Mouse (Mus musculus) kidney, postnatal 36 days (tissue): ENCODE results near the gene Hydin.
A peak's percentile ranks its signal among the peaks of the same experiment; 100 is the strongest.
"Not testable (repeated sequence)": the region's sequence is repeated elsewhere in the genome, so short reads cannot be mapped to it uniquely, and the experiment has no call there.

ENCODE experiments used
- DNase-seq, 2 experiments: peaks; one replicate each; pipeline ENCODE4 v3.0.0; 2021 to 2022; ENCODE audit warnings: mixed read lengths in 2 of 2

Hydin gene

DNA sequence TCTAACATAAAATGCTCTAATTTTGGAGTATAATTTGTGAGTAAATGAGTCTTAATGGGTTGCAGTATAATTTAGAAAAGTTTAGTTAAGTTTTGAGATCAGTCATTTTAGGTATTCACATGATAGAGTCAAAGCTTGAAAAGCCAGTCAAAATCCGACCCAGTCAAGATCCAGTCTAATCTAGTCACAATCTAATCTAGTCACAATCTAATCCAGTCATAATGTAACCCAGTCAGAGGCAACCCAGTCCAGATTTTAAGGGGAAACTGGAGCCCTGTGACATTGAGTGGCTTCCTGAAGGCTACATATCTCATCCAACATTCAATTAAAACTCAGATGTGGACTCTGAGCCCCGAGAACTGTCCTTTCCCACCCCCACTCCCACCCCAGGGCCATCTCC, 72.7 kb downstream of the Hydin start:
- no peak for DNase-seq

DNA sequence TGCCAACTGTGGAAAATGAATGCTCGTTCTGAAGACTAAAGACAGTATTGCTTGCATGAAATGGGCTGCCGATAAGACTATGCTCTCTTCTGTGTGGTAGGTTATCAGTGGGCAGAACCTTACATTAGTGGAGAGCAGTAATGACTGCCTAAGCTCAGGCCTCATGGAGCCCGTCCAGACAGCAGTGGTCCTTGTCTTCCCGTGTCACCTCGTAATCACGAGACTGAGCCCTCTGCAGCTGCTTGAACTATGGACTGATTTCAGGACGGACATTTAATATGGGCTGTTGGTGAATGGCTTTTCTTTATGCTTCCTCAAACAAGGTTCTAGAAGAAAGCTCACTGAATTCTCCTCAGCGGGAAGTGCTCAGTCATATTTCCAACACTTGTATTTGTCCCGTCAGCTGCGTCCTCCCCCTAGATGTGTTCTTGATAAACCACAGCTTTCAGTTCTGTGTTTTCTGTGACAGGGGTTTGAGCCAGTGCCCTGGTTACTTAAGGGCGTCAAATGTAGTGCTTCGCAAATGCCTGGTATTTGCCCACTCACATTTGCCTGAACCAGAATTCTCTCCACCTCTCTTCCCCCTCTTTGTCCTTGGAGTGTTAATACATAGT, 73.4 kb downstream of the Hydin start:
- no peak for DNase-seq

- no peak for DNase-seq
Measured at GRCm38 (mm10) chr8:110345697-110346394, 79.1 kb downstream of the Hydin start.

DNA sequence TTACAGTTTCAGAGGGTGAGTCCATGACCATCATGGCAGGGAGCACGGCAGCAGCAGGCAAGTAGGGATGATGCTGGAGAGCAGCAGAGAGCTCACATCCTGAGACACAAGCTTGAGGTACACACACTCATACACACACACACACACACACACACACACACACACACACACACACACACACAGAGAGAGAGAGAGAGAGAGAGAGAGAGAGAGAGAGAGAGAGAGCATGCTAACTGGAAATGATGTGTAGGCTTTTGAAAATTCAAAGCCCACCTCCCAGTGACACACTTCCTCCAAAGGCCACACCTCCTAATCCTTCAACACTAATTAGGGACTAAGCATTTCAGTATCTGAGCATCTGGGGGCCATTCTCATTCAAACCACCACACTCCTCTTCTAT, 80.1 kb downstream of the Hydin start:
- no peak for DNase-seq

DNA sequence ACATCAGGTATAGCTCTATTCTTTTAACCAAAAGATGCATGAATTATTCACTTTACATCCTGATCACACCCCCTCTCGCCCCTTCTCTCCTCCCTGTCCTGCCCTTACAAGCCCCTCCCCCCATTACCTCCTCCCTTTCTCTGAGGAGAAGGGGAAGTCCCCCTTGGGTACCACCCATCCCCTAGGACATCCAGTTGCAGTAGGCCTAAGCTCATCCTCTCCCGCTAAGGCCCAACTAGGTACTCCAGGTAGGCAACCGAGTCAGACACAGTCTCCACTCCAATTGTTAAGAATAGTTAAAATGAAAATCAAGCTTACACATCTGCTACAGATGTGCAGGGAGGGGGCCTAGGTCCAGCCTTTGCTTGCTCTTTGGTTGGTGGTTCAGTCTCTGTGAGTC, 83.9 kb downstream of the Hydin start:
- no peak for DNase-seq

- DNase-seq = no peak
Measured at GRCm38 (mm10) chr8:110351909-110352308, 85.1 kb downstream of the Hydin start.

GRCm38 (mm10) chr8:110362975-110363374, 96.2 kb downstream of the Hydin start:
- DNase-seq = no peak

- DNase-seq = no peak
Measured at GRCm38 (mm10) chr8:110372836-110373235, 106.1 kb downstream of the Hydin start.

DNA sequence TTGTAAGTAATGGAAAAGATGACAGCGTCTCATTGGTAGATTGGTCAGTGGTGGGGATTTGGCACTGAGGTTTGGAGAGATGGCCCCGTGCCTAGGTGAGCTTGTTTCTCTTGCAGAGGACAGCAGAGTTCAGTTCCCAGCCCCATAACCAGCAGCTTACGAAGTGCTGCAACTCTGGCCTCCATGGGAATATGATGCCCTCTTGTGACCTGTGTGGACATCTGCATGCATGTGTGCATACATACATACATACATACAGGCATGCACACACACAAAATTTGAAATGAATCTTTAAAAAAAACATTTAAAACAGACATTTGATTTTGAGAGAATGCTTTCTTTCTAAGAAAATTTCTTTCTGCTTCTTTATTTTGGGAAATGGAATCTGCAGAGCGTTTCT, 106.9 kb downstream of the Hydin start:
- no peak for DNase-seq

DNA sequence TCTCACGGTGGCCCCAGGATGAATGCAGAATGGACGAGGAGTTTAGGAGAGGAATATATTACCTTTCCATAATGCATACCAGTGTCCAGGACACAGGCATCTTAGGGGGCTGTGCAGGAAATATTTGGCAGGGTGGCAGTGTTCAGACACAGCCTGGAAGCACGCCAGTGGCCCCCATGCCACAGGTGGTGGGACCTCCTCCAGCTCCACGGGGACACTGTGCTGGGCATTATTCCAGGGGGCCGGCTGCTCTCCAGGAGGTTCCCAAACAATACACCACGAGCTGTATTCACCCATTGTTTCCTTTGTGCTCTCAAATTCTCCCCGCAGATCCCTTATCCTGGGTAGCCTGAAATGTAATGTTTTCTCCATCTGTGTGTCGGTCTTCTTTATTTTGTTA, 116.0 kb downstream of the Hydin start:
- no peak for DNase-seq

- not testable (repeated sequence) for DNase-seq
Measured at GRCm38 (mm10) chr8:110384632-110385031, 117.9 kb downstream of the Hydin start.

GRCm38 (mm10) chr8:110395656-110396055, 128.9 kb downstream of the Hydin start:
- DNase-seq = no peak

GRCm38 (mm10) chr8:110400536-110400935, 133.8 kb downstream of the Hydin start:
- DNase-seq = no peak

- DNase-seq = no peak
Measured at GRCm38 (mm10) chr8:110402311-110402710, 135.5 kb downstream of the Hydin start.

DNA sequence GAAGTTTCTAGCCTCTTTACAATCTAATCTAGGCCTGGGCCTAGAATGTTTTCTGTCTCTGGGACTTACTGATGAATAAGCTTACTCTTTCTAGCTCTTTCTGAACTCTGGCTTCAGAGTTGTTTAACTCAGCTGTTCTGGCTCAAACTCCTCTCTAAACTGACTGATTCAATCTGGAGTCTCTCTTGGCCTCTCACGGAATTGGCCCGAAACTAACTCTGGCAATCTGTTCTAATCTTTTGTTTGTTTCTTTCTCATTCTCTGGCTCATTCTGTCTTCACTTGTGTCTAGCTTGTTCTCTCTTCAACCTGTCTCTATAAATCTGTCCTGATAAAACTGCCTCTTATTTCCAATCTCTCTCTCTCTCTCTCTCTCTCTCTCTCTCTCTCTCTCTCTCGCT, 137.7 kb downstream of the Hydin start:
- DNase-seq = no peak

DNA sequence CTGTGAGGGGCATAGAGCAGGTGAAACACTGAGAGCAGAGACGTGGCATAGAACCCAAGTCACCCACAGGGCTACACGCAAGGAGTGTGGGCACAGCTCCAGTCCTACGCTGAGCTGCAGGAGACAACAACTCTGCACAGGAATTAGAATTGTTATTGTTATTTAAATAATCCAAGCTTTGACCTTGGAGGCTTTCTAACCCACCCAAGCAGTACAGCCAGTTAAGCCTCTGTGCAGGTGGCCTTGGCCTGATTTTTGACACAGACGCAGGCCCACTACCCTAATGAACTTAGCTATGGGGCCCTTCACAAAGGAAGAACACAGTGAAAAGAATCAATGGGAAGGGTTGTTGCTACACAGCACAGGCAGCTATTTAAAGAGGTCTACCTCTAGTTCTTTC, 148.3 kb downstream of the Hydin start:
- DNase-seq = no peak

- no peak for DNase-seq
Measured at GRCm38 (mm10) chr8:110416931-110417330, 150.2 kb downstream of the Hydin start.

DNA sequence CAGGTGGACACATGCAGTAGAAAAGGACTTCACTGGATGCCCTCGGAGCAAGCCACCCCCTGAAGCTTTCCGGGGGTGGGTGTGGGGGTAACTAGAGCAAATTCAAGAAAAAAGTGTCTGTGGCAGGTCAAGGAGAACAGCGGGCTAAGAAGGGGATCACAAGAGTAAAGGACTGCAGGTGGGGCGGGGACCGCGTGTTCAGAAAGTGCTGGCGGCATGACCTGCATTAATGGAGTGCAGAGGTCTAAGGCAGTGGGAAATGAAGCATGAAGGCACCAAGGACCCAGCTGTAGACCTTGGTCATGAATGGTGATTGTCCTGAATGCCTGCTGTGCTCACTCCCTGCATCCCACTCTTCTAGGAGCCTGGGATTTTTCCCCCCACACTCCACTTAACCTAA, 151.0 kb downstream of the Hydin start:
- DNase-seq = peak; percentile 56 to 71

GRCm38 (mm10) chr8:110419711-110420110, 152.9 kb downstream of the Hydin start:
- no peak for DNase-seq

DNA sequence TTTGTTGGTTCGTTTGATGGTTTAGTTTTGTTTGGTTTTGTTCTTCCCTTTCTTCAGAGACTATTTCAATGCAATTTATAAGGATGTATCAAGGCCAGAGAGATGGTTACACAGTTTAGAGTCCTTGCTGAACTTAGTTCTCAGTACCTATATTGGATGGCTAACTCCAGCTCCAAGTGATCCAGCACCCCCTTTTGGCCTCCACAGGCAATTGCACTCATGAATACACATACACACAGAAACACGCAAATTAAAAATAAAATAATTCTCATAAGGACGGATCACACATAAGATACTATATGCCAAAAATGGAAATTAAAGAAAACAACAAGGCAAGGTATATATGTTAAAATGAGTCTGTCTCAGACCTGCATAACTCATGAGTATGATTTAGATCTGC, 153.4 kb downstream of the Hydin start:
- no peak for DNase-seq

DNA sequence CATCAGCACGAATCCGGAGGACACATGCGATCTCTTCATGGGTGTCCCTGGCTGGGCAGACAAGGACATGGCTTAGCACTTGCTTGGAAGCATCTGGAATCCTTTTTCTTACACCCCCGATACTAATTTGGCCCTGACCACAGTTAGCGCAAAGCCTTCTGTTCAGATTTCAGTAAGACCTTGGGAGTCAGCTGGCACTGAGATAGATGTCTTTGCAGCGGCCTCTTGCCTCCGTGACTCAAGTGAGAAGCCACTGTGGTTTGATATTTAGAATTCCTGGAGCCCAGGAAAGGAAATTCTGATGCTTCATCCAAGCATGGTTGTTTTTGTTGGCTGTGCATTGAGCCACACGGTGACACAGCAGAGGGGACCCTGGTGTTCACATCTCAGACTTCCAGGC, 157.4 kb downstream of the Hydin start:
- no peak for DNase-seq

- no peak for DNase-seq
Measured at GRCm38 (mm10) chr8:110431340-110431739, 164.6 kb downstream of the Hydin start.

DNA sequence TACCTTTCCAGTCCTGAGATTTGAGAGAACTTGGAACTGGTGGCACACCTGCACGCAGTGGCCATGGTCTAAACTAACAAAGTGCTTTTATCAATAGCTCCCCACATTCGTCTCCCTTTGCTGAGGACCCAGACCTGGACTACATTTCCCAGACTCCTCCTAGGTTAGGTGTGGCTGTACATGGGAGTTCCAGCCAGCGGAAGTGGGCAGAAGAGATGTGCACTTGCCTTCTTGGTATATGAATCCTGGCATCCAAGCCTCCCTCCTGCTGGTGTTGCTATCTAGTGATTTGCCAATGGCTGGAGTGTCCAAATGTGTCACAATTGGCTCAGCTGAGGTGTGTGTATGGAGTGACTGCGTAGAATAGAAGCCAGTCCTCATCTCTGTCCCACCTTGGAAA, 173.8 kb downstream of the Hydin start:
- no peak for DNase-seq

DNA sequence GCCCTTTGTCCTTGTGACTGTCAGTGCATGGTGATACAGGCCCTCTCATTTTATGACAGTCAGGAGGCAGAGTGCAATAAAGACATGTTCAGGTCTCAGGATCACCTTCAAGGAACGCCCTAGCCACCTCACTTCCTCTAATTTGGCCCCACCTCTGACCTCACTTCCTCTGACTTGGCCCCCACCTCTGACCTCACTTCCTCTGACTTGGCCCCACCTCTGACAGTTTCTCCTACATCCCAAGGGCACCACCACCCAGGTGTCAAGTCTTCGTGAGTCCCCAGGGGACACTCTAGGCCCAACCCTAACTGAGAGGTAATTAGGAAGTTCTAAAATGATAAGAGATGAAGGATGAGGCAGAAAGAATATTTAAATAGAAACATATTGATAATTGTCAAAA, 177.5 kb downstream of the Hydin start:
- no peak for DNase-seq

DNA sequence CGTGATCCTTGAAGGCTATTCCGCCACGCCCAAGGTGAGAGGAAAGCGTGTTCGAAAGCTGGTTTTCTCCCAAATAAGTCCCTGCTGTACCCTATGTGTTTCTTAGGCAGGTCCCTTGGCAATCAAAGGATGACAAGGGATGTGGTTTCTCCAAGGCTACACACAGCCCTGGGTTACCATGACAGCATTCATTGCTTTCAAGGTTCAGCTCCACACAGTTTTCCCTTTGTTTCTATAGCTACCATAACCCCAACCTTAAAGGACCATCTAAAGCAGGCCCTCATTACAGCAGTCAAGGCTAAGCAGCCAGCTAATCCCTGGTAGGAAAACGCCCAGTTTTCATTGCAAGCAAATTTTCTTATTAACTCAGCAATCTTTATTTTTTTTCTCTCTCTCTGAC, 183.7 kb downstream of the Hydin start:
- no peak for DNase-seq
